Mouse (Mus musculus) ovary, postnatal 10 days (tissue): ENCODE measurements at regions not wholly inside any gene's neighbourhood (a gene's known extent, or its start where the extent isn't known, plus 50 kb on each side); places are given as distances from the start of the nearest gene placed in this dataset.

ENCODE experiments used
- DNase-seq: peaks from one replicate; pipeline ENCODE4 v3.0.0; 2022; ENCODE audit warnings: low spot score

GRCm38 (mm10) chr11:64655162-64655561 is 218.7 kb upstream of the F930015N05Rik start:
- no peak for DNase-seq

DNA sequence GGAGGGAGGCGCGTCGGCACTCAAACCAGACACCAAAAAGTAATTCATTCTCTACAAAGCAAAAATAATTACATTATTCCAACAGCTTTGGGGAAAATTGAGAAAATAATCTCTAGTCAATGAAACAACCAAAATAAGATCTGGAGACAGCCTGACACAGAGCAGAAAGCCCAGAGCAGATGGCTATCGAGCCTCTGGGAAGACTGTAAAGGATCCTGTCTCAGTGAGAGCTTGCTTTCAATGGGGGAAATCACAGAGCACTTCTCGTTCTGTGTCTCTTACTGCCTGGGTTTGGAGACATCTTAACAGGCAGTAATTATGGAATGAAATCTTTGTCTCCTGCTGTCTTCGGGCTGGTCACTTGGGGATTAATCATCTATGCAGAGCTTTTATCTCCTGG is 226.7 kb upstream of the F930015N05Rik start:
- no peak for DNase-seq

DNA sequence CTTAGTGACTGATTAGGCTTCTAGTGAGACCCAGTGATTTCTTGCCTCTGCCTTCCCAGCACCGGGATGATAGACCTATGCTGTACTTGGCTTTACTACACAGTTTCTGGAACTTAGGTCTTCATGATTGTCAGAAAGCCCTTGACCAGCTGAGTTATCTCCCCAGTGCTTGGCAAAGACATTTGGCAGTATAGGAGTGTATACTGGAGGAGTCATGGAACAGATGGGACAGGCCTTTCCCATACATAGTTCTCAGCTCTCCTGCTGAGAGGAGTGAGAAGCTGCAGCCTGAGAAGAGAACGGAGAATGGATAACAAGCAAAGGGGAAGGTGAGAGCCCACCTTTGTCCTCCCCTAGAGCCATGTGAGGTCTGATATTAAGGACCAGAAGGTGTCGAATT is 230.6 kb upstream of the F930015N05Rik start:
- no peak for DNase-seq

DNA sequence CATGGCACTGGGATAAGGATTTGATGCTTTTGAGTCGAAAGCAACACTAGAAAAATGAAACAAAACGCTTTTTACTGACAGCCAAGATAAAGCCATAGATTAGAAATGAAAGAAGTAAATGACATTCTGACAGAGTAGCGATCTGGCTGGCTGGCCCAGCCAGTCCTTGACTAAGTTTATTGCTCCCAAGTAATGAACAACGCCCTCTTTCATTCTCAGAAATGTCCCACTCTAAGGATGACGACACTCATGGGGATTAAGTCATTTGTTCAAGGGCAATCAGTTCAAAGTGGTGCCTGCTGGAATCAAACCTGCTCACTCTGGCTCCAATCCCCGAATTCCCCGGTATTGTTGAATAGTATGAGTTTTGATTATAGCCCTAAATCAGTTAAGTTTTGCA is 231.1 kb upstream of the F930015N05Rik start:
- DNase-seq: no peak

- DNase-seq: no peak
These were observed 235.4 kb upstream of the F930015N05Rik start for GRCm38 (mm10) chr11:64671898-64672297.

GRCm38 (mm10) chr11:64673546-64673945 is 237.1 kb upstream of the F930015N05Rik start:
- no peak for DNase-seq

- no peak for DNase-seq
These were observed 267.3 kb upstream of the F930015N05Rik start for GRCm38 (mm10) chr11:64703776-64704175.

DNA sequence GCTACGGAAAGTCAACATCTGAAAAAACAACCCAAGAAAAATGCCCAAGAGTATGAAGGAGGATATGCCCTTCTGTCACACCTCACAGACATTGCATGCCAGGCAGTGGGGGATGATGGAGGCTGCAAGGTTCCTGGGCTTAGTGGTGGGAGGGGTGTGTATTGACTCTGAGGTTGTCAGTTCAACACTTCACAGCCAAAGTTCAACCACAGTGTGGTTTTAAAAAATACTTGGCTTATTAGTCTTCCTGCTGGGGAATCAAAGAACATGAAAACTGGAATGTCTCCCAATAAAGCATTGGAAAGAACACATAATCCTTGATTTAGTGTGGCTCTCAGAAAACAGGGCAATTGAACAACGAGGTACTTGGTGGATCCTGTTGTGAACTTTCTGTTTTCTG is 267.0 kb upstream of the Elac2 start:
- DNase-seq: no peak

DNA sequence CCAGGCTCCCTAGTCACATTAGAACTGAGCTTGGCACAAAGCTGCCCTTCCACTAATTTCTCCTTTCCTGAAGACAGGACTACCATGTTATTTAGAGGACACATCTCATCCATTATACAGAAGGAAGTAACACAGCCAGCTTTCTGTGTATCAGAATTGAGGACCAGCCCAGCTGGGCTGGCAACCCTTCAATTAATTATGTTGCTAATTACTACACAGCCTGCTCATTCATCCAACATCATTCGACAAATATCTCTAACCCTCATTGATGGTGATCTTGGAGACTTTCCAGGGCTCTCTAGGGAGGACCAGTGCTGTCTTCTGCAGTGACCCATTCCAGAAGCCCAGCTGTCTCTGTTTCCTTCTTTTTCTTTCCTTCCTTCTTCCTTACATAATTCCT is 263.7 kb upstream of the Elac2 start:
- no peak for DNase-seq

DNA sequence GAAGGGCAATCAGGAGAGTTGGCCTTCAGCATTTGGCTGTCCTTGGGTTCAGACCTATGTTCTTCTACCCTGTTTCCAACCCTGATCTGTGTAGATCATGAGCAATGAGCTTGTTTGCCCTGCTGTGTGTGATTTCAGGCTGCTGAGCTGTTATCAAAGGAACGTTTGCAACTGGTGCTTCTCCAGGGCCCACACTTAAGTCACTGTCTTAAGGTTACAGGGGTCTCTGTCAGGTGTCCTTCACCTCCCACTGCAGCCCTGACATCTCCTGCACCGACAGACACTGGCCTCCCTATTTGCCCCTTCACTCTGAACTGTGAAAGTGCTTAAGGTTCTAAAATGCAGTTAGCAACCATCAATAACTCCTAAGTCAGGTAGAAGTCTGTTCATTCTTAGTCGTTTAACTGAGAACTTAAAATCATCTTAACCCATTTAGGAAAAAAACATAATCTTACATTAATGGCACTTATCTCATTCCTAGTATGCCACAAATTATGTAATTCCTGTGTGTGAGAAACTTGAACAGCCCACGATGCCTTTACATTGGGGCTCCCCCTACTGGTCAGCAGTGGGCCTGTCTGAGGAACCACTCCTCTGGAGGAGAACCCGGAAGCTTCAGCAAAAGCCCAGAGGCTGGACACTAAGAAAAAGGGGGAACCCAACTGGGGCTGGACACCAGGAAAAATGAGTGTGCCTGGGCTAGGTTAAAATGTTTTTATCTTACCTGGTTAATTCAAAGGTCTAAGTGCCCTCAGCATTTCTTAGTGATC is 260.3 kb upstream of the Elac2 start:
- peak; percentile 64 for DNase-seq

DNA sequence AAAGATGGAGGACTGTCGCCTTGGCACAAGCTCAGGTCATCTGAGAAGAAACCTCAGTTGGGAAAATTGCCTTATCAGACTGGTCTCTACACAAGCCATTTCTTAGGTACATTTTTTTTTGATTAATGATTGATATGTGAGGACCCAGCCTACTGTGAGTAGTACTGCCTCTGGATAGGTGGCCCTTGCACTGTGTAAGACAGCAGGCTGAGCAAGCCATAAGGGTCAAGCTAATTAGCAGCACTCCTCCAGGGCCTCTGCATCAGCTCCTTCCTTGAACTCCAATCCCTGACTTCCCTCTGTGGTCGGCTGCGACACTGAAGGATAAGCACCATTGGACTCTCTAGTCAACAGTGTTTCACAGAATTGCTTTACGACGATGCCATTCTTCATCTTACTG is 252.6 kb upstream of the Elac2 start:
- DNase-seq: no peak

DNA sequence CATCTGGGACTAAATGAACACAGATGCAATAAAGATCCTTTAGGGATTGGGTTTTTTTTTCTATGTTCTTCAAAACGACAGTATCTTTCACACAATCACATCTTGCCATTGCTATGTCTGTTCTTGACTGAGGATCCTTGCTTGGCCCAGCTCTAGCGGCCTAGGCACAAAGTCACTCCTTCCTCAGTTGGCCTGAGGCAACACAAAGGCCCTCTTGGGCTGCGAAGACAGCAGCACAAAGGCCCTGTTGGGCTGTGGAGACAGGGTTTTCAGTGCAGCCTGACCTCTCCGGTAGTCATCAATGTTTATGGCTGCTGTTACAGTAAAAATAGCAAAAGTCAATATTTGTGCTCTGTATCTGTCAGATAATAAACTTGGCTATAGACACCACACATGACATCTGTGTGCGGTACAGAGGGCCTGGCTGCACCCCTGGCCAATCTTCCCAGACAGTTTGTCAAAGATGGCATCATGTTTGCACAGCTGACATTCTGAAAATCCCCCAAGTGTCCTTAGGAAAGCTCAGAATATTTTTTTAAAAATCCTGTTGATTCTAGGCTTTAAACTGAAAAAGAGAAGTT is 250.9 kb upstream of the Elac2 start:
- DNase-seq: no peak

DNA sequence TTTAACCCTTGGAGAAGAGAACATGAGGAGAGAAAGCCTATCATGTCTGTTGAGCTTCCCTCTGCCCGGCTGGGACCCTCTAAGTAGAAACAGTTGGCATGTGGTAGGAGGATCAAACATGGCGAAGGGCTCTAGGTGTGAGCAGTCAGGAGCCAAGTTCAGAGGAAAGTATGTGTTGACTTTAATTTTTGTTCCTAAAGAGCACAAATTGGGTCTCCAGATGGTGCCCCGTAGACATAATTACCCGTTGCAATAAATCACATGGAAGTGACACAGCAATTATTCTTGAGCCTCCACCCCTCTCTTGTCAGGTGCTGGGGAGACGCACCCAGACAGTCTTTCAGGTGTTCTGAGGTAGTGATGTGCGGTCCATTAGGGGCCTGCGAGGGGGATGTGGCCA is 239.9 kb upstream of the Elac2 start:
- DNase-seq: no peak

DNA sequence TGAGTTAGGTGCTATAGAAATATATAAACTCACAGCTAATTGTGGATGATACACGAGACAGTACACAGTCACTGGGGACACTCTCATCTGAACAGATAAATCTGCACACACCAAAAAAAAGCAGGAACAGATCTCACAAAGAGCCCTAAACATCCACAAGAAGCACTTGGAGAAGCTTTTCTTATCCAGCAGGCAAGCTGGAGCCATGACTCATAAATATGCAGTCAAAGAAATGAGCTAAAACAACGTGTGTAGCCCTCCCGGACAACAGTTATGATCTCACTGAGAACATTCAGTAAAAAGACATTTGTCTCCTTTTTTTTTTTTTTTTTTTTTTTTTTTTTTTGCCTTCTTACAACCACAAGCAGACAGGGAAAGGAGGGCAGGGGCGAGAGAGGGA is 235.1 kb upstream of the Elac2 start:
- DNase-seq: no peak

GRCm38 (mm10) chr11:64746146-64746545 is 232.7 kb upstream of the Elac2 start:
- DNase-seq: no peak

GRCm38 (mm10) chr11:64749976-64750375 is 228.9 kb upstream of the Elac2 start:
- DNase-seq: no peak

DNA sequence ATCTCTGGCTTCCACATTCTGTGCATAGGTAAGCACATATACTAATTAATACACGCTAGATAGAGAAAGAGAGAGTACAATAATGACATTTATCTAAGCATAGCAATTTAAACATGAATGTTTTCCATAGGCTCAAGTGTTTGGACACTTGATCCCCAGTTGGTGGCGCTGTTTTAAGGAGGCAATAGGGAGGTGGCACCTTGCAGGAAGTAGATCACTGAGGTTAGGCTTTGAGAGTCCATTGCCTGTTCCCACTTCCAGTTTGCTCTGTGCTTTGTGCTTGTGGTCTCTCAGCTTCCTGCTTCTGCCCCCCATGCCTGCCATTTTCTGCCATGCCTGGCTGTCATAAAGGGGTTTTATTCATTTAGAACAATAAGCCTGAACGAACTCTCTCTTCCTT is 226.5 kb upstream of the Elac2 start:
- DNase-seq: no peak

- DNase-seq: no peak
These were observed 226.0 kb upstream of the Elac2 start for GRCm38 (mm10) chr11:64752816-64753215.

GRCm38 (mm10) chr11:64754076-64754475 is 224.8 kb upstream of the Elac2 start:
- DNase-seq: no peak

GRCm38 (mm10) chr11:64755563-64755962 is 223.3 kb upstream of the Elac2 start:
- DNase-seq: no peak

GRCm38 (mm10) chr11:64760626-64761025 is 218.2 kb upstream of the Elac2 start:
- DNase-seq: no peak

DNA sequence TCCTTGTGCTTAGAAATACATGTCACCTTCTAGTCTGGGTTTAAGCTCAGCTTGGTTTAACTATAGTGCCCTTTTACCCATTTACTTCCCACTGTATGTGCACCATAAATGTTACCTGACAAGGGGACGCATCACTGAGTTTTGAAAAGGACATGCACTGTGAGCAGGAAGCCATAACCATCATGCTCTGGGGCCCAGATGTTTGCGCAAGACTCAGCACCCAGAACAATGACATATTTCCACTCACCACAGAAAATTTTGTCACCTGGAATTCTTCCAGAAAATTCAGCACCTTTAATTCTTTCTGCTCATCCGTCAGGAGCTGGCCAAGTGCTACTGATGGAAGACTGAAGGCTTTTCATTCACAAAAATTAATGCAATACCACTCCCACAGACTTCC is 216.1 kb upstream of the Elac2 start:
- no peak for DNase-seq

DNA sequence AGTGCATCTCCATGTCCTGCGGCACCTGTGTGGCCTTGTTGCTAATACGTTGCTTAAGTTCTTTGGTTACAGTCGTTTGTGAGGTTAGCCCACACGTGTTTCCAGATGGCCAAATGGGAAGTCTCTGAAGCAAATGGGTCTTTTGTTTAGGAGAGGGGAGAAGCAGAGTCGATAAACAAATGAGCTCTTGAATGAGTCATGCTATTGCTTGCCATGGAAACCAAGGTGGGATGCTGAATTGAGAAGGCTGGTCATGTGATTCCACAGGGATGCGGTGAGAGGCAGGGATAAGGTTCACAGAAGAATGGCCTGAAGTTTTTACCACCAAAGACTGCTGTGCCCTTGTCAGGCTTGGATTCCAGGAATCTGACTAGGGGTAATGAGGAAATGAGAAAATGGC is 214.8 kb upstream of the Elac2 start:
- DNase-seq: no peak

DNA sequence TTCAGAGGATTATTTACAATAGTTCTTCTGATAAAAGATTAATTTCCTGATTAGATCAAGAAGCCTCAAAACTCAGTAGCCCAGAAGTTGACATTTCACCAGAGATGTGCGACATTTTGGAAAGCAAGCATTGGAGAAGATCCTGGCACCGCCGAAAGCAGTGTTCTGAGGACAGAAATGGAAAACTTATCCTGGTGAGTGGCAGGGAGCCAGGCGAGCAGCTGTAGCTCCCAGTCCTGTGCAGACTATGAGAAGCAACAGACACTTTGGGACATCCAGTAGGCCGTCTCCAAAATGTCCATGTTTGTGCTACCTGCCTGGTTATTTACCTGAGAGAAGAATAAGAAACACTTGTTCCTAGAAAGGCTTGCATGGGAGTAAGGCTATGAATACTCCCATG is 202.1 kb upstream of the Elac2 start:
- no peak for DNase-seq
